Mouse (Mus musculus): Measurements from ENCODE around the gene Ergic1.

DNA sequence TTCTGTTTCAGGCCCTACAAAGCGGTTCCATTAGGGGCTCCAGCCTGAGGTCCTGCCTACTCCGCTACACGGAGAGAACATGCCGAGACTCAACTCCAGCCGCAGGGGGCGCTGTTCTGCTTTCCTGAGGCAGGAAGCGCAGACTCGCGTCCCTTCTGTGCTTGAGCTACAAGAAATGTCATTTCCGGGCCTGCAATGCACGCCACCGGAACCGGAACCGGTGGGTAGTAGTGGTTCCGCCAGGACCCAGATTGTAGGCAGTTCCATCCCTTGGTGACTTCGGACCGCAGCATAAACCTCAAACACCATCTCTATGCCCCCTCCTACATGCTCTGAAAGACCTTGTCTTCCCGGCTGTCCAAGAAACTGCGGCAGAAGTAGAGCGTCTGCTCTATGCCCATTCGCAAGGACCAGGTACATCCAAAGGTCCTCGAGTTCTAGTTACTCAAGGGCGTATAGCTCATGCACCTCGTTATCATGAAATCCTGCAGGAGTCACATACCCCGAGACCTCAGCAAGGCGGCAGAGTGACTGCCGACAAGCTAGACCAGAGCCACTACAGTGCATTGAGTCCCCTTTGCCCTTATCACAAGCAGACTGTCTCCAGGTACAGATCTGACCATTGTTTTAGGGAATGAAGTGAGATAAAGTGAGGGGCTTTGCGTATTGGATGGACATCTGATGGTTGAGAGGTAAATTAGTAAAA, 101.8 kb downstream of the Ergic1 start, which contains the start of gene Atp6v0e:
- TF ChIP-seq POLR2A (IDR thresholded peaks at IDR 0.05; ENCODE audit: borderline replicate concordance, extremely low read depth, low read depth, low read length) (peak; percentile 93; the same call in 1 of the 2 replicates), CTCF (IDR thresholded peaks at IDR 0.05; ENCODE audit: insufficient read depth, low read length) (peak; percentile 90)

Measured in lung, adult 2 months (tissue).